Mouse (Mus musculus): Measurements from ENCODE around the gene Ptprg. TPM values are rescaled to one million over a fixed set of nuclear protein-coding genes. Genes with fewer than 3 reads are reported as not detected.

Gene Ptprg
- 1 to 10 TPM in 1 of 26 experiments, under 1 TPM in 1, not detected in 24; 0.43 to 4.8 TPM for total RNA-seq (2018; cell fraction: chromatin; rRNA removed)
- total RNA-seq (2018; cell fraction: cytosol; rRNA removed): under 1 TPM in 4 of 26 experiments, not detected in 22; under 0.01 to 0.24 (median 0.04) TPM
- under 1 TPM in 1 of 26 experiments, not detected in 25; 0.72 TPM for total RNA-seq (2018; cell fraction: nucleus; rRNA removed)
- not detected in 3 replicates for polyA plus RNA-seq (2018)

- no peaks in the 10 kb centered on the region for H3K36me3 ChIP-seq (ENCODE audit: inconsistent target)
- no peaks in the 10 kb centered on the region for H3K79me2 ChIP-seq (ENCODE audit: inconsistent target)
- no peak within 1 kb of the TSS for H3K4me3 ChIP-seq (ENCODE audit: inconsistent target)
- H3K27ac ChIP-seq: no peak within 1 kb of the TSS
- 2% methylated on average over 27 of the region's 40 CpGs for WGBS (ENCODE audit: missing documents)
Measured at GRCm38 (mm10) chr14:11553273-11553665, at the start of gene Ptprg. Ptprg (plus strand) TSS chr14:11553532.

DNA sequence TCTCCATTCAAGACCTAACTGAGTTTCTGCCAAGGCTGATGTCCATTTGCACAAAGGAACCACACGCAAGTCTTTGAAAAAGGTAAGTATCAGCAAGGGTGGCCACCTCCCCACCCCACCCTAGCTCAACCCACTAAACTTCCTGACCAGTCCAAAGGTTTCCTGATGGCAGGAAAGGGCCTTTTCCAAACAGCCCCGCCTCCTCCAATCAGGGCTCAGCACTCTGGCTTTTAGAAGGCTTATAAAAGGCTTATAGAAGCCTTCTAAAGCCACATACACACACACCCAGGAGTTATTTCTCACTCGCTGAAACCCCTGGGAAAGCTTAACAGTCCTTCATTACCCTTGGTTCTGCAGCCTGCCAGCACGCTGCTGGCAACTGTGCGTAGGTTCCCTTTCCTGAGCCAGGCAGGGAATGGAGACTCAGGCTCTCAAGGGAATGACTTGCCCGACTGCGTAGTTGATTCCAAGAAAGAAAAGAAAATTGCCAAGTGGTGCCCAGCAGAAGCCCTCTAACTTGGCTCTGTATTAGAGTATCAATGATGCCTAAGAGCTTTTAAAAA lies 49.4 kb upstream of the Ptprg start:
- Histone ChIP-seq H3K36me3 (ENCODE audit: inconsistent target) (no peaks in the 10 kb centered on the region), H3K79me2 (ENCODE audit: inconsistent target) (no peaks in the 10 kb centered on the region), H3K4me3 (ENCODE audit: inconsistent target) (no peak overlapping the region), H3K27ac (no peak overlapping the region)
- WGBS (ENCODE audit: missing documents): 73% methylated on average over 6 of the region's 7 CpGs

DNA sequence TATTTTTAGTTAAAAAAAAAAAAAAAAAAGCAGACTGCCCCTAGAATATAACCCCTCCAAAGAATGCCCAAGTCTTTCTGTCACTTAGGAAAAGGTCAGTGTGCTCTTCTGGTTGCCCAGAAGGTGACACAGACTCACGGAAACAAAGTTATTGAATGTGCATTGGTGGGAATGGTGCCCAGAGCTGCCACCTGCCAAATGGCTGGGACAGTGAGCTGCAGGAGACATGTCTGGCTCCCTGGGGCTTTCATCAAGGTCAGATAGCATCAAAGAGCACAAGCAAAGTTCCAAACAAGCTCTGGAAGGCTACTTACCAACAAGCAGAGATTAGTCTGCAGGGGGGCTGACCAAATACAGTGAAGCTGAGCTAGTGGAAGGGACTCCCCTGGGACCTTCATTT lies 43.2 kb upstream of the Ptprg start:
- H3K79me2 ChIP-seq (ENCODE audit: inconsistent target): no peaks in the 10 kb centered on the region
- WGBS (ENCODE audit: missing documents): 82% methylated on average over 1 of the region's 1 CpGs
- H3K4me3 ChIP-seq (ENCODE audit: inconsistent target): no peak overlapping the region
- no peak overlapping the region for H3K27ac ChIP-seq
- no peaks in the 10 kb centered on the region for H3K36me3 ChIP-seq (ENCODE audit: inconsistent target)

- Histone ChIP-seq H3K79me2 (ENCODE audit: inconsistent target) (no peaks in the 10 kb centered on the region), H3K4me3 (ENCODE audit: inconsistent target) (no peak overlapping the region), H3K36me3 (ENCODE audit: inconsistent target) (no peaks in the 10 kb centered on the region), H3K27ac (no peak overlapping the region)
- whole genome bisulfite sequencing (ENCODE audit: missing documents): 86% methylated on average over 2 of the region's 2 CpGs
Measured at GRCm38 (mm10) chr14:11519171-11519570, 34.2 kb upstream of the Ptprg start.

GRCm38 (mm10) chr14:11523052-11523451 lies 30.3 kb upstream of the Ptprg start:
- no peaks in the 10 kb centered on the region for H3K79me2 ChIP-seq (ENCODE audit: inconsistent target)
- 89% methylated on average over 3 of the region's 3 CpGs for WGBS (ENCODE audit: missing documents)
- H3K4me3 ChIP-seq (ENCODE audit: inconsistent target): no peak overlapping the region
- no peaks in the 10 kb centered on the region for H3K36me3 ChIP-seq (ENCODE audit: inconsistent target)
- no peak overlapping the region for H3K27ac ChIP-seq

DNA sequence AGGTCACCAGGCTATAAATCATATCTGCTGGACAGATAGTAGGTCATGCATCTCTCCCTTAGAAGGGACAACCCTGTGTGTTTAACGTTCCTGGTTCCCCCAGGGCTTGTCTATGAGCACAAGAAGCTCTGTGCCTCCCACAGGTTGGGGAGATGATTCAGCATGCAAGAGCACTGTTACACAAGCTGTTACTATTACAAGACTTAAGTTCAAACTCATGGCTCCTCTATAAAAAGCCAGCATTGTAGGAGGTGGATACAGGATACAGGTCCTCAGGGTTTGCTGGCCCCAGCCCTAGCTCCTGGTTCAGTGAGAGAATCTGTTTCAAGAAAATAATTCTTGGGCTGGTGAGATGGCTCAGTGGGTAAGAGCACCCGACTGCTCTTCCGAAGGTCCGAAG lies 23.7 kb upstream of the Ptprg start:
- Histone ChIP-seq H3K79me2 (ENCODE audit: inconsistent target) (no peaks in the 10 kb centered on the region), H3K27ac (no peak overlapping the region), H3K4me3 (ENCODE audit: inconsistent target) (no peak overlapping the region), H3K36me3 (ENCODE audit: inconsistent target) (no peaks in the 10 kb centered on the region)
- 78% methylated on average over 1 of the region's 4 CpGs for WGBS (ENCODE audit: missing documents)

GRCm38 (mm10) chr14:11534456-11534855 lies 18.9 kb upstream of the Ptprg start:
- Histone ChIP-seq H3K79me2 (ENCODE audit: inconsistent target) (no peaks in the 10 kb centered on the region), H3K27ac (no peak overlapping the region), H3K4me3 (ENCODE audit: inconsistent target) (no peak overlapping the region), H3K36me3 (ENCODE audit: inconsistent target) (no peaks in the 10 kb centered on the region)
- 86% methylated on average over 1 of the region's 1 CpGs for WGBS (ENCODE audit: missing documents)

DNA sequence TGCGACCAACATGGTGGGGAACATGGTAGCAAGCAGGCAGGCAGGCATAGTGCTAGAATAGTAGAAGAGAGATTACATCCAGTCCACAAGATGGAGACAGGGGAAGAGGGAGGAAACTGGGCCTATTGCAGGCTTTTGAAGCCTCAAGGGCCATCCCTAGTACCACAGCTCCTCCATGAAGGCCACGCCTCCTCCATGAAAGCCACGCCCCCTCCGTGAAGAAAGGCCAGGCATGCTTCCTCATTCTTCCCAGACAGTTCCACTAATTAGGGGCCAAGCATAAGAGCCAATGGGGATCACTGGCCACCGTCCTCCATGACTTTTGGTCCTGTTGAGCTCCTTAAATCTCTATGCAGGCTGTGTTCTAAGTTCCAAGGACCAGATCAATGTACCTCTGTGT lies 17.2 kb upstream of the Ptprg start:
- Histone ChIP-seq H3K79me2 (ENCODE audit: inconsistent target) (no peaks in the 10 kb centered on the region), H3K36me3 (ENCODE audit: inconsistent target) (no peaks in the 10 kb centered on the region), H3K4me3 (ENCODE audit: inconsistent target) (no peak overlapping the region), H3K27ac (no peak overlapping the region)
- 77% methylated on average over 5 of the region's 5 CpGs for WGBS (ENCODE audit: missing documents)

DNA sequence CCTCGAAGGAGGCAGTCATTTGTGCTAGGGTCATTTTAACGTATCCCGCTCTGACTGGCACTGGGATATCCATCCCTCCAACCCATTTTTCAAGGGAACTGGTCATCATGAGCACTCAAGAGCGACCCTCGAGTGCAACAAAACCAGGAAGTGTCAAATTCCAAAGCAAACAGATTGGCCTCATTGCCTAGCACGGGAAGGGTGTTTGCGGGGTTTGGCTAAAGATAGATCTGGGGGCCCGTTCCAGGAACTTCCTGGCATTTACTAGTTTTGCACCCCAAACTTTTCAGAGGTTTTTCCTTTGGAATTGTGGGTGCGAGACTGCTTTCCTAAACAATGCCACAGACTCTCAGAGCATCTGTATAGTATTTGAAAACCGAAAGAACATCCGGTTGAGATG lies 1.4 kb upstream of the Ptprg start:
- no peaks in the 10 kb centered on the region for H3K79me2 ChIP-seq (ENCODE audit: inconsistent target)

DNA sequence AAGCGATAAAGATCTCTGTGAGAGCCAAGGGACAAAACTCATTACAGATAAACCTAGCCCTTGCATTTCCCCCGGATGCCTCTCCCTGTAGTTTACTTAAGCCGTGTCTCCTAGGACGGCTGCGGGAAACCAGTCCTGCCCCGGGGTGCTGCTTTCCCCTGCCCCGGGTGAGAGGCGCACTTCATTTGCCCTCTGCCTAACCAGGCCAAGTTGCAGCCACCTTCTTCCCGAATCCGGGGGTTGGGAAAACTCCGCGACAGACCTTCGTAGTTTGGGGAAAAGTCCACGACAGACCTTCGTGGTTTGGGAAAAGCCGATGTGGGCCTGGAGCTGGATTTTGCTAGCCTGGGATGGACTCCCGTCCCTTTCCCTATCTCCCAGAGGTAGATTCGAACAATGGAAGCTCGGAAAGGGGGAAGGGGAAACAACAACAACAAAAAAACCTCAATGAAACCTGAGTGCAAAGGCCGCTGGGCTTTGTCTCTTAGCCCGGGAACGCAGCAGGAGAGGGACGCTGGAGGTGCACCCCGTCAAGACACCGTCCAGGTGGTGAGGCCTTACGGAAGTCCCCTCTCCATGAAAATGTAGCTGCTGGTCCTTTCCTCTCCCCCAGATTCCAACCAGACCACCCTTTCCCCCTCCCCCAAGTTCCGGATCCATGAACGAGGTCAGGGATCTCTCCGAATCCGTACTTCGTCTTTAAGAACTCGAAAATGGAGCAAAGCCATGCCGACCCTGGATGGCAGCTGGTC lies 635 bp upstream of the Ptprg start:
- Histone ChIP-seq H3K79me2 (ENCODE audit: inconsistent target) (no peaks in the 10 kb centered on the region), H3K27ac (no peak overlapping the region), H3K36me3 (ENCODE audit: inconsistent target) (no peaks in the 10 kb centered on the region), H3K4me3 (ENCODE audit: inconsistent target) (no peak overlapping the region)
- 6% methylated on average over 33 of the region's 33 CpGs for WGBS (ENCODE audit: missing documents)

More for the DNA sequence above, 1.4 kb upstream of the Ptprg start:
- Histone ChIP-seq H3K4me3 (ENCODE audit: inconsistent target) (no peak overlapping the region), H3K36me3 (ENCODE audit: inconsistent target) (no peaks in the 10 kb centered on the region), H3K27ac (no peak overlapping the region)
- WGBS (ENCODE audit: missing documents): 11% methylated on average over 11 of the region's 11 CpGs

DNA sequence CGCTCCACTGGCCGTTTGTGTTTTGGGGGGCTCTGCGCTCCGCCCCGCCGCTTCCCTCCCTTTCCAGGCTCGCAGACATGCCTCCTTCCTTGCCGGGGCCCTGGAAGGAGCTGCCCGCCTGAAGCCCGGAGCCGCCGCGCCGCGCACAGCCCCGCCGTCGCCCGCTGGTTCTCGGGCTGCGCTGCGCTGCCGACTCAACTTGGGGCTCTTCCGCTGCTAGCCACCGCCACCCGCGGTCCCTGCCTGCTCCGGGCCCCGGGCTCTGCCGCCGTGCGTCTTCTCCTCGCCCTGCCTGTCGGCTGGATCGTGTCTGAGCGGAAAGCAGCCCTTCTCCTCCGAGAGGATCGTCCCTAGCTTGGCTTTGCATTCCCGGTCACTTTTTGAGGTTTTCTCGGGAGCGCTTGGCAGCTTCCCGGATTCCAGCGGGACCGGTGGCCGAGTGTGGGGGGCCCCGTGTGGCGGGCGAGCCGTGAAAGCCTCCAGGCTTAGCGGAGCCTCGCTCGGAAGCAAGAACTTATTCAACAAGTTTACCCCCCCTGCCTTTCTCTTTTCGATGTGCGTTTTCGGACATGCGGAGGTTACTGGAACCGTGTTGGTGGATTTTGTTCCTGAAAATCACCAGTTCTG lies 460 bp downstream of the Ptprg start:
- WGBS (ENCODE audit: missing documents): 1% methylated on average over 57 of the region's 57 CpGs
- no peak overlapping the region for H3K27ac ChIP-seq
- H3K36me3 ChIP-seq (ENCODE audit: inconsistent target): no peaks in the 10 kb centered on the region
- H3K4me3 ChIP-seq (ENCODE audit: inconsistent target): no peak overlapping the region
- H3K79me2 ChIP-seq (ENCODE audit: inconsistent target): no peaks in the 10 kb centered on the region

DNA sequence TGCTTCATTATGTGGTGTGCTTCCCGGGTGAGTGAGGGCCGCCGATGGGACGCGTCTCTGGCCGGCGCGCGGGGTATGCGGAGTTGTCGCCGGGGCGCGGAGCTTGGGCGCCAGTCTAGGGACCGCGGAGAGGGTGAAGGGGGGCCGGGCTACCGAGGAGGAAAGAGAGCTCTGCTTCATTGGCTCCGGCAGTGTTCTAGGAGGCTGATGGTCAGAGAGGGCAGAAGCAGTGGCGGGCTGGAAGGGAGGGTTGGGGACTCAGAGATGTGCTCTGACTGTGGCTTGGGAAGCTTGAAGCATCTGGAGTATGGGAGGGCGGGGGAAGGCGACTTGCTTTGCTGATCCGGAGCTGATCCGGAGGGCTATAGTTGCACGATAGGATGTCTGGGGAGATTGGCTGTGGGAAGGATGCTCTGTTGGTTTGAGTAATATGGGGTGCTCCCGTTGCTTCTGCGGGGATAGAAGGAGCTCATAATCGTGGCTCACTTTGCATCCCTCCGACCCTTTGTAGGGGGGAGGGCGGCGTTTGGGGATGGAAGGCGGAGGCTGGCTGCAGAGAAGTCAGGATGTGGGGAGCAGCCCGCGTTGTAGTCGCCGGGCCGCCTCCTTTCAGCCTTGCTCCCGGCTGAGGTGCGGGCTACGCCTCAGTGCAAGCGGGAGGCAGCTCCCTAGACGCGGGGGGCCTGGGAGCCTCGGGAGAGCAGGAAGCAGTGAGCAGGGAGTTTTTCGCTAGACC lies 1.1 kb downstream of the Ptprg start:
- H3K4me3 ChIP-seq (ENCODE audit: inconsistent target): no peak overlapping the region
- WGBS (ENCODE audit: missing documents): 2% methylated on average over 46 of the region's 46 CpGs
- no peaks in the 10 kb centered on the region for H3K36me3 ChIP-seq (ENCODE audit: inconsistent target)
- no peaks in the 10 kb centered on the region for H3K79me2 ChIP-seq (ENCODE audit: inconsistent target)
- no peak overlapping the region for H3K27ac ChIP-seq

DNA sequence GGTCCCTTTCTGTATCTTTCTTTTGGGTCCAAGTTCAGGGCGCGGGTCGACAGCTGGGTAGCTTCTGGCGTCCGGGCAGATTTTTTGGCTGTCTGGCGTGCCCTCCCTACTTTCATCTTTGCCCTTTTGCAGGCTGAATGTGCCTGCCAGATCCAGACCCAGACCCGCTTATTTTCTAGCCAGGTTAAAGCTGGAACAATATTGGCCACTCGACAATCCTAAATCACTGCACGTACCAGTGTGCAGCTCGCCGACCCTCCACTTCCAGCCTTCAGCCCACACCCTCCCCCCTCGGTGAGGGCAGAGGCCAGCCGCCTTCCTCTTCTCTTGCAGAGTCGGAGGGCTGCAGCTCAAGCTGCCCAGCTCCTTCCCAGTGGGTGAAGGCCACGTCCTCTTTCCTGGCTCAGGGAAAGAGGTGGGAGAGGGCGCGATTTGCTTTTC lies 1.7 kb downstream of the Ptprg start:
- Histone ChIP-seq H3K79me2 (ENCODE audit: inconsistent target) (no peaks in the 10 kb centered on the region), H3K27ac (no peak overlapping the region), H3K36me3 (ENCODE audit: inconsistent target) (no peaks in the 10 kb centered on the region), H3K4me3 (ENCODE audit: inconsistent target) (no peak overlapping the region)
- WGBS (ENCODE audit: missing documents): 4% methylated on average over 17 of the region's 17 CpGs

- 4% methylated on average over 35 of the region's 35 CpGs for WGBS (ENCODE audit: missing documents)
- Histone ChIP-seq H3K27ac (no peak overlapping the region), H3K79me2 (ENCODE audit: inconsistent target) (no peaks in the 10 kb centered on the region), H3K4me3 (ENCODE audit: inconsistent target) (no peak overlapping the region), H3K36me3 (ENCODE audit: inconsistent target) (no peaks in the 10 kb centered on the region)
Measured at GRCm38 (mm10) chr14:11555521-11556355, 2.4 kb downstream of the Ptprg start.
